In the genomic region with DNA sequence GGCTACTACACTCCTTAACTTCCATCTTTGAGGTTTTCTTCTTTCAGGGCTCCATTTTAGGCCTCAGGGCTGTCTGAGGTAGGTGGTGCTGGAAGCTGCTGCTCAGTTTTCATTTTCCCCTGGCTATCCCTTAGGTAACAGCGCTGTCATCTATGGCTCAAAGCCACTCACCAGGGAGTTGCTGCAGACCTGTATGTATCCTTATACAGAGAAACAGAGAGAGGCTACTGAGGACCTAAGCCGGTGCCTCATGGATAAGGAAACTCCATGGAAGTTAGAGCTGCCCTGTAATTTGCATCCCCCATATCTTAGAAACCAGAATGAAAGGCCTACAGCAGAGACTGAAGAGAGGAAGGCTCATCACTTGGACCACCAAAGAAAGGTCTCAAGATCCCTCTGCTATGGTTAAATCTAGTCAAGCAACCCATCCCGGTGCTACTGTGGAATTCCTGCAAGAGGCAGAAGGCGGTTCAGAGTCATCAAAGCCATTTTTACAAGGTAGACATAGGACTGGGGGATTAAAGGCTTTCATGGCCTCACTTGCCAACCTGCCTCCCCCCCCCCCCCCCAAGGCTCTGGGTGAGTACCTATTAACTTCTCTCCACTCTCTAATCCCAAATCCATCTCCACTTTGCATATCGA, we compare ENCODE assay signal across 9 mouse cellular contexts. TPM values are rescaled to one million over a fixed set of nuclear protein-coding genes. Genes with fewer than 3 reads are reported as not detected.
A peak's percentile ranks its signal among the peaks of the same experiment; 100 is the strongest.
DNase-seq lines count a peak whose midpoint lies in the region; ATAC-seq and TF ChIP-seq lines count a peak whose summit lies in the region.
"Had no signal": no experiment of that assay in that cellular context is flagged by ENCODE, and none has a peak within 500 bp of the region (broad histone marks: within the 10 kb centered on the region; RNA-seq: fewer than 3 reads in every experiment).

No protein-coding gene starts in this region.

- H3K9ac ChIP-seq in heart, embryonic 13.5 days = peak overlapping the region; percentile 97
- H3K9ac ChIP-seq in hindbrain, embryonic 13.5 days = peak overlapping the region; percentile 91
- H3K9ac ChIP-seq in midbrain, embryonic 15.5 days = peak overlapping the region; percentile 28; the same call in 1 of the 2 replicates

- no peak for TF ChIP-seq CTCF in bone marrow macrophage, adult 2 months (IDR thresholded peaks at IDR 0.05; ENCODE audit: low read depth, low read length)

- TF ChIP-seq POLR2A in bone marrow macrophage, adult 2 months (IDR thresholded peaks at IDR 0.05; ENCODE audit: borderline replicate concordance, low read depth, low read length) = no peak

- peak overlapping the region; percentile 91 for H3K4me3 ChIP-seq in heart, embryonic 13.5 days
- H3K4me3 ChIP-seq in bone marrow macrophage, adult 2 months (ENCODE audit: insufficient read depth, low read length) = peak overlapping the region; percentile 96
- H3K4me3 ChIP-seq in hindbrain, embryonic 13.5 days = peak overlapping the region; percentile 67
- H3K4me3 ChIP-seq in midbrain, embryonic 15.5 days = peak overlapping the region; percentile 65

- peak overlapping the region; percentile 92 for H3K4me2 ChIP-seq in heart, embryonic 13.5 days
- H3K4me2 ChIP-seq in hindbrain, embryonic 13.5 days = peak overlapping the region; percentile 69
- H3K4me2 ChIP-seq in midbrain, embryonic 15.5 days = peak overlapping the region; percentile 79

- DNase-seq in heart, postnatal 14 days = no peak
- no peak for DNase-seq in right cerebral cortex, postnatal 14 days
- no peak for DNase-seq in left cerebral cortex, adult 9 months (ENCODE audit: low spot score in 2 of 2)

- peaks cover 48% of the 10 kb centered on the region for H3K4me1 ChIP-seq in heart, embryonic 13.5 days
- H3K4me1 ChIP-seq in bone marrow macrophage, adult 2 months (ENCODE audit: control insufficient read depth, insufficient read depth, low read length) = peaks cover 12% of the 10 kb centered on the region
- H3K4me1 ChIP-seq in hindbrain, embryonic 13.5 days (replicated peaks) = peaks cover 56% of the 10 kb centered on the region
- H3K4me1 ChIP-seq in midbrain, embryonic 15.5 days = peaks cover 46% of the 10 kb centered on the region

- 71% methylated on average over 5 of the region's 5 CpGs for WGBS in heart, embryonic 13.5 days
- WGBS in hindbrain, embryonic 13.5 days = 82% methylated on average over 5 of the region's 5 CpGs
- WGBS in midbrain, embryonic 15.5 days = 82% methylated on average over 5 of the region's 5 CpGs

- no peaks in the 10 kb centered on the region for H3K9me3 ChIP-seq in heart, embryonic 13.5 days
- no peaks in the 10 kb centered on the region for H3K9me3 ChIP-seq in hindbrain, embryonic 13.5 days
- H3K9me3 ChIP-seq in midbrain, embryonic 15.5 days = no peaks in the 10 kb centered on the region

- peaks cover 22% of the 10 kb centered on the region for H3K36me3 ChIP-seq in heart, embryonic 13.5 days
- H3K36me3 ChIP-seq in hindbrain, embryonic 13.5 days = peaks cover 26% of the 10 kb centered on the region
- peaks cover 18% of the 10 kb centered on the region for H3K36me3 ChIP-seq in midbrain, embryonic 15.5 days (replicated peaks)

- no peaks in the 10 kb centered on the region for H3K27me3 ChIP-seq in heart, embryonic 13.5 days (replicated peaks)
- H3K27me3 ChIP-seq in hindbrain, embryonic 13.5 days = no peaks in the 10 kb centered on the region
- H3K27me3 ChIP-seq in midbrain, embryonic 15.5 days (replicated peaks) = no peaks in the 10 kb centered on the region
- H3K27me3 ChIP-seq: Patski had no signal

- no peak for ATAC-seq in heart, embryonic 13.5 days (ENCODE audit: extremely low read depth, insufficient number of reproducible peaks, low FRiP score, low TSS enrichment)
- no peak for ATAC-seq in hindbrain, embryonic 13.5 days (ENCODE audit: low FRiP score)
- no peak for ATAC-seq in midbrain, embryonic 15.5 days (replicated peaks)
- ATAC-seq in inflammation-experienced regulatory T-cells, adult 6 months = no peak

- peak overlapping the region; percentile 97 for H3K27ac ChIP-seq in heart, embryonic 13.5 days (replicated peaks)
- H3K27ac ChIP-seq in bone marrow macrophage, adult 2 months (ENCODE audit: insufficient read depth, low read depth, low read length) = peak overlapping the region; percentile 68
- 0 out of 2 replicates have a peak overlapping the region, but pooled peaks have one; percentile 68 for H3K27ac ChIP-seq in hindbrain, embryonic 13.5 days
- H3K27ac ChIP-seq in midbrain, embryonic 15.5 days = peak overlapping the region; percentile 90

- intact Hi-C loops in heart, postnatal 14 days (cut with DNase I) = loop anchor here (2.0 to 5.0 kb wide), 2 partner anchors 59 to 188 kb away; a partner anchor contains a TSS

RNA-seq across cellular contexts. Expression of a gene that starts 4.4 kb away (rescaled TPM):
- 63.8 and 64.0 TPM in 2 replicates for polyA plus RNA-seq in heart, embryonic 13.5 days (2015; fragmentation: Nextera tagmentation; extraction: Ambion mirVana)
- 10 to 100 TPM; 41.0 to 47.0 TPM for total RNA-seq in heart, postnatal 14 days (2021)
- polyA plus RNA-seq in bone marrow macrophage, adult 2 months (2012; ENCODE audit: insufficient read depth, insufficient read length, missing spikeins) = 108 and 113 TPM in 2 replicates
- polyA plus RNA-seq in hindbrain, embryonic 13.5 days (2015; fragmentation: Nextera tagmentation; extraction: Ambion mirVana) = 61.3 and 67.1 TPM in 2 replicates
- polyA plus RNA-seq in midbrain, embryonic 15.5 days (2015; fragmentation: Nextera tagmentation; extraction: Ambion mirVana) = 77.2 and 81.8 TPM in 2 replicates
- 100 to 1,000 TPM; 108 to 199 (median 172) TPM for polyA plus RNA-seq in inflammation-experienced regulatory T-cells, adult 6 months (2017; shearing (Covaris generic))

RNA-seq across cellular contexts. Expression of a gene that starts 11.4 kb away (rescaled TPM):
- 40.1 and 44.4 TPM in 2 replicates for polyA plus RNA-seq in heart, embryonic 13.5 days (2015; fragmentation: Nextera tagmentation; extraction: Ambion mirVana)
- 10 to 100 TPM; 30.9 to 37.1 TPM for total RNA-seq in heart, postnatal 14 days (2021)
- polyA plus RNA-seq in bone marrow macrophage, adult 2 months (2012; ENCODE audit: insufficient read depth, insufficient read length, missing spikeins) = 38.1 and 45.7 TPM in 2 replicates
- 63.7 and 67.7 TPM in 2 replicates for polyA plus RNA-seq in hindbrain, embryonic 13.5 days (2015; fragmentation: Nextera tagmentation; extraction: Ambion mirVana)
- polyA plus RNA-seq in midbrain, embryonic 15.5 days (2015; fragmentation: Nextera tagmentation; extraction: Ambion mirVana) = 68.4 and 69.0 TPM in 2 replicates
- 10 to 100 TPM; 57.4 to 96.0 (median 81.2) TPM for polyA plus RNA-seq in inflammation-experienced regulatory T-cells, adult 6 months (2017; shearing (Covaris generic))

RNA-seq across cellular contexts. Expression of a gene that starts 12.4 kb away (rescaled TPM):
- polyA plus RNA-seq in heart, embryonic 13.5 days (2015; fragmentation: Nextera tagmentation; extraction: Ambion mirVana) = 25.3 and 28.5 TPM in 2 replicates
- total RNA-seq in heart, postnatal 14 days (2021) = 10 to 100 TPM; 20.4 to 27.3 TPM
- polyA plus RNA-seq in bone marrow macrophage, adult 2 months (2012; ENCODE audit: insufficient read depth, insufficient read length, missing spikeins) = 18.6 and 23.0 TPM in 2 replicates
- 68.0 and 74.1 TPM in 2 replicates for polyA plus RNA-seq in hindbrain, embryonic 13.5 days (2015; fragmentation: Nextera tagmentation; extraction: Ambion mirVana)
- 97.1 and 111 TPM in 2 replicates for polyA plus RNA-seq in midbrain, embryonic 15.5 days (2015; fragmentation: Nextera tagmentation; extraction: Ambion mirVana)
- polyA plus RNA-seq in inflammation-experienced regulatory T-cells, adult 6 months (2017; shearing (Covaris generic)) = 10 to 100 TPM; 11.6 to 43.1 (median 25.3) TPM

RNA-seq across cellular contexts. Expression of a gene that starts 18.8 kb away (rescaled TPM):
- 12.8 and 13.1 TPM in 2 replicates for polyA plus RNA-seq in heart, embryonic 13.5 days (2015; fragmentation: Nextera tagmentation; extraction: Ambion mirVana)
- total RNA-seq in heart, postnatal 14 days (2021) = 1 to 10 TPM; 1.8 to 2.1 TPM
- 5.0 and 5.3 TPM in 2 replicates for polyA plus RNA-seq in bone marrow macrophage, adult 2 months (2012; ENCODE audit: insufficient read depth, insufficient read length, missing spikeins)
- 169 and 175 TPM in 2 replicates for polyA plus RNA-seq in hindbrain, embryonic 13.5 days (2015; fragmentation: Nextera tagmentation; extraction: Ambion mirVana)
- 232 and 239 TPM in 2 replicates for polyA plus RNA-seq in midbrain, embryonic 15.5 days (2015; fragmentation: Nextera tagmentation; extraction: Ambion mirVana)
- 10 to 100 TPM in 2 of 3 experiments, 1 to 10 TPM in 1; 9.4 to 14.3 (median 10.4) TPM for polyA plus RNA-seq in inflammation-experienced regulatory T-cells, adult 6 months (2017; shearing (Covaris generic))

RNA-seq across cellular contexts. Expression of a gene that starts 60.0 kb away (rescaled TPM):
- polyA plus RNA-seq in heart, embryonic 13.5 days (2015; fragmentation: Nextera tagmentation; extraction: Ambion mirVana) = 77.4 and 79.8 TPM in 2 replicates
- total RNA-seq in heart, postnatal 14 days (2021) = 10 to 100 TPM; 81.4 to 83.8 TPM
- 66.3 and 71.7 TPM in 2 replicates for polyA plus RNA-seq in bone marrow macrophage, adult 2 months (2012; ENCODE audit: insufficient read depth, insufficient read length, missing spikeins)
- 206 and 217 TPM in 2 replicates for polyA plus RNA-seq in hindbrain, embryonic 13.5 days (2015; fragmentation: Nextera tagmentation; extraction: Ambion mirVana)
- 291 and 297 TPM in 2 replicates for polyA plus RNA-seq in midbrain, embryonic 15.5 days (2015; fragmentation: Nextera tagmentation; extraction: Ambion mirVana)
- polyA plus RNA-seq in inflammation-experienced regulatory T-cells, adult 6 months (2017; shearing (Covaris generic)) = 10 to 100 TPM; 37.5 to 41.7 (median 39.3) TPM

Comparison
In these comparisons a context has a peak if more than half of its experiments do, and no peak if none do; other contexts are left out.
1. H3K9ac ChIP-seq: peak in every context shown above with its lines; median percentile 97 in heart, embryonic 13.5 days; 91 in hindbrain, embryonic 13.5 days; 28 in midbrain, embryonic 15.5 days.